10 mouse cellular contexts compared by ENCODE assay signal in genomic region chr4:119254012-119254618, GRCm38 (mm10). TPM values are rescaled to one million over a fixed set of nuclear protein-coding genes. Genes with fewer than 3 reads are reported as not detected.
DNase-seq lines count a peak whose midpoint lies in the region; ATAC-seq lines count a peak whose summit lies in the region.
"Had no signal": no experiment of that assay in that cellular context is flagged by ENCODE, and none has a peak within 500 bp of the region (broad histone marks: within the 10 kb centered on the region; RNA-seq: fewer than 3 reads in every experiment).

No protein-coding gene starts in this region.

- H3K27me3 ChIP-seq in megakaryocyte, embryonic 14.5 days (replicated peaks) = peaks cover 26% of the 10 kb centered on the region
- H3K27me3 ChIP-seq in hindbrain, embryonic 15.5 days = no peaks in the 10 kb centered on the region
- H3K27me3 ChIP-seq in limb, embryonic 15.5 days = no peaks in the 10 kb centered on the region

- peak overlapping the region; percentile 31 for H3K4me3 ChIP-seq in megakaryocyte, embryonic 14.5 days (replicated peaks)
- no peak overlapping the region for H3K4me3 ChIP-seq in hindbrain, embryonic 15.5 days
- no peak overlapping the region for H3K4me3 ChIP-seq in limb, embryonic 15.5 days

- peak overlapping the region; percentile 59 for H3K27ac ChIP-seq in hindbrain, embryonic 15.5 days (replicated peaks)
- peak overlapping the region; percentile 81 for H3K27ac ChIP-seq in limb, embryonic 15.5 days

- DNase-seq in B cell, adult 2 months = no peak
- no peak for DNase-seq in embryo, embryonic 10 days (ENCODE audit: low spot score)
- DNase-seq in testis, postnatal 10 days (ENCODE audit: low spot score) = no peak

- peaks cover 83% of the 10 kb centered on the region for H3K4me1 ChIP-seq in megakaryocyte, embryonic 14.5 days
- peaks cover 20% of the 10 kb centered on the region for H3K4me1 ChIP-seq in hindbrain, embryonic 15.5 days (replicated peaks)
- H3K4me1 ChIP-seq in limb, embryonic 15.5 days = peaks cover 23% of the 10 kb centered on the region

- no peaks in the 10 kb centered on the region for H3K9me3 ChIP-seq in megakaryocyte, embryonic 14.5 days
- H3K9me3 ChIP-seq in hindbrain, embryonic 15.5 days = no peaks in the 10 kb centered on the region
- H3K9me3 ChIP-seq in limb, embryonic 15.5 days = no peaks in the 10 kb centered on the region

- no peak for ATAC-seq in megakaryocyte, adult 5-6 weeks (ENCODE audit: poor library complexity, severe bottlenecking)
- peak; percentile 60 for ATAC-seq in hindbrain, embryonic 15.5 days (ENCODE audit: low FRiP score, low read depth)
- peak; percentile 60 for ATAC-seq in limb, embryonic 15.5 days (ENCODE audit: insufficient number of reproducible peaks, low FRiP score, low TSS enrichment, low read depth)
- ATAC-seq in erythroid progenitor cell, adult 5-6 weeks (replicated peaks; ENCODE audit: low FRiP score, poor library complexity, severe bottlenecking) = no peak

- no peak overlapping the region for H3K9ac ChIP-seq in hindbrain, embryonic 15.5 days
- H3K9ac ChIP-seq in limb, embryonic 15.5 days = no peak overlapping the region

- 21% methylated on average over 9 of the region's 9 CpGs for WGBS in hindbrain, embryonic 15.5 days
- 29% methylated on average over 9 of the region's 9 CpGs for WGBS in limb, embryonic 15.5 days

- no peak overlapping the region for H3K4me2 ChIP-seq in hindbrain, embryonic 15.5 days
- H3K4me2 ChIP-seq in limb, embryonic 15.5 days = no peak overlapping the region

- peaks cover 2% of the 10 kb centered on the region for H3K36me3 ChIP-seq in megakaryocyte, embryonic 14.5 days (replicated peaks; ENCODE audit: low read length)
- no peaks in the 10 kb centered on the region for H3K36me3 ChIP-seq in hindbrain, embryonic 15.5 days
- H3K36me3 ChIP-seq in limb, embryonic 15.5 days = no peaks in the 10 kb centered on the region

RNA-seq across cellular contexts. Expression of gene Cldn19, which starts 1.1 kb away (rescaled TPM):
- polyA plus RNA-seq in megakaryocyte, embryonic 14.5 days (2012; ENCODE audit: insufficient read depth, low replicate concordance) = not detected in 2 replicates
- total RNA-seq in megakaryocyte, adult 5-6 weeks (2015) = not detected in 2 replicates
- not detected in 2 replicates for total RNA-seq in megakaryocyte, adult 5-6 weeks (2017)
- 0.80 and 1.2 TPM in 2 replicates for polyA plus RNA-seq in hindbrain, embryonic 15.5 days (2015; fragmentation: Nextera tagmentation; extraction: Ambion mirVana)
- 0.05 and 0.12 TPM in 2 replicates for polyA plus RNA-seq in limb, embryonic 15.5 days (2015; fragmentation: Nextera tagmentation; extraction: Ambion mirVana)
- not detected in 2 replicates for total RNA-seq in erythroid progenitor cell, adult 5-6 weeks (2015; ENCODE audit: low replicate concordance)
- total RNA-seq in erythroid progenitor cell, adult 5-6 weeks (2017; ENCODE audit: low replicate concordance) = not detected in 2 replicates
- total RNA-seq: neutrophil, adult 5-6 weeks had no signal

RNA-seq across cellular contexts. Expression of gene P3h1, which starts 21.4 kb away (rescaled TPM):
- polyA plus RNA-seq in megakaryocyte, embryonic 14.5 days (2012; ENCODE audit: insufficient read depth, low replicate concordance) = 39.1 and 45.5 TPM in 2 replicates
- 0.94 and 1.1 TPM in 2 replicates for total RNA-seq in megakaryocyte, adult 5-6 weeks (2015)
- 3.3 and 3.5 TPM in 2 replicates for total RNA-seq in megakaryocyte, adult 5-6 weeks (2017)
- polyA plus RNA-seq in hindbrain, embryonic 15.5 days (2015; fragmentation: Nextera tagmentation; extraction: Ambion mirVana) = 11.6 and 12.0 TPM in 2 replicates
- 83.6 and 86.7 TPM in 2 replicates for polyA plus RNA-seq in limb, embryonic 15.5 days (2015; fragmentation: Nextera tagmentation; extraction: Ambion mirVana)
- total RNA-seq in erythroid progenitor cell, adult 5-6 weeks (2015; ENCODE audit: low replicate concordance) = 0.42 TPM in 1 of 2 replicates, not detected in the other
- total RNA-seq in erythroid progenitor cell, adult 5-6 weeks (2017; ENCODE audit: low replicate concordance) = 1.8 and 5.6 TPM in 2 replicates

RNA-seq across cellular contexts. Expression of gene AU022252, which starts 21.6 kb away (rescaled TPM):
- polyA plus RNA-seq in megakaryocyte, embryonic 14.5 days (2012; ENCODE audit: insufficient read depth, low replicate concordance) = 14.7 and 17.1 TPM in 2 replicates
- total RNA-seq in megakaryocyte, adult 5-6 weeks (2015) = 2.1 and 4.5 TPM in 2 replicates
- 2.9 and 6.6 TPM in 2 replicates for total RNA-seq in megakaryocyte, adult 5-6 weeks (2017)
- 28.7 and 29.4 TPM in 2 replicates for polyA plus RNA-seq in hindbrain, embryonic 15.5 days (2015; fragmentation: Nextera tagmentation; extraction: Ambion mirVana)
- polyA plus RNA-seq in limb, embryonic 15.5 days (2015; fragmentation: Nextera tagmentation; extraction: Ambion mirVana) = 35.3 and 35.4 TPM in 2 replicates
- total RNA-seq in erythroid progenitor cell, adult 5-6 weeks (2015; ENCODE audit: low replicate concordance) = 1.4 and 2.1 TPM in 2 replicates
- total RNA-seq in erythroid progenitor cell, adult 5-6 weeks (2017; ENCODE audit: low replicate concordance) = 2.5 and 2.6 TPM in 2 replicates

RNA-seq across cellular contexts. Expression of gene Tmem269, which starts 36.1 kb away (rescaled TPM):
- polyA plus RNA-seq in megakaryocyte, embryonic 14.5 days (2012; ENCODE audit: insufficient read depth, low replicate concordance) = not detected in 2 replicates
- not detected in 2 replicates for total RNA-seq in megakaryocyte, adult 5-6 weeks (2015)
- total RNA-seq in megakaryocyte, adult 5-6 weeks (2017) = not detected in 2 replicates
- 0.16 TPM in 2 replicates for polyA plus RNA-seq in hindbrain, embryonic 15.5 days (2015; fragmentation: Nextera tagmentation; extraction: Ambion mirVana)
- not detected in 2 replicates for polyA plus RNA-seq in limb, embryonic 15.5 days (2015; fragmentation: Nextera tagmentation; extraction: Ambion mirVana)
- 2.5 TPM in 1 of 2 replicates, not detected in the other for total RNA-seq in erythroid progenitor cell, adult 5-6 weeks (2015; ENCODE audit: low replicate concordance)
- total RNA-seq in erythroid progenitor cell, adult 5-6 weeks (2017; ENCODE audit: low replicate concordance) = not detected in 2 replicates
- total RNA-seq: layer of hippocampus, postnatal 10 days; neutrophil, adult 5-6 weeks had no signal

RNA-seq across cellular contexts. Expression of gene Ybx1, which starts 40.3 kb away (rescaled TPM):
- 965 and 1,779 TPM in 2 replicates for polyA plus RNA-seq in megakaryocyte, embryonic 14.5 days (2012; ENCODE audit: insufficient read depth, low replicate concordance)
- total RNA-seq in megakaryocyte, adult 5-6 weeks (2015) = 721 and 749 TPM in 2 replicates
- 791 and 811 TPM in 2 replicates for total RNA-seq in megakaryocyte, adult 5-6 weeks (2017)
- 891 and 932 TPM in 2 replicates for polyA plus RNA-seq in hindbrain, embryonic 15.5 days (2015; fragmentation: Nextera tagmentation; extraction: Ambion mirVana)
- 488 and 527 TPM in 2 replicates for polyA plus RNA-seq in limb, embryonic 15.5 days (2015; fragmentation: Nextera tagmentation; extraction: Ambion mirVana)
- 250 and 267 TPM in 2 replicates for total RNA-seq in erythroid progenitor cell, adult 5-6 weeks (2015; ENCODE audit: low replicate concordance)
- total RNA-seq in erythroid progenitor cell, adult 5-6 weeks (2017; ENCODE audit: low replicate concordance) = 172 and 193 TPM in 2 replicates

Comparison
In these comparisons a context has a peak if more than half of its experiments do, and no peak if none do; other contexts are left out.
1. ATAC-seq: peak in hindbrain, embryonic 15.5 days (single experiment) and limb, embryonic 15.5 days (single experiment); none in megakaryocyte, adult 5-6 weeks (single experiment) and erythroid progenitor cell, adult 5-6 weeks (single experiment).